Mouse (Mus musculus) neural tube, embryonic 12.5 days (tissue): ENCODE results near the gene Tmem237. TPM values are rescaled to one million over a fixed set of nuclear protein-coding genes. Genes with fewer than 3 reads are reported as not detected.

ENCODE experiments used
- ATAC-seq: fragments of 200-750 bp; cut with Nextera tagmentation; 2 replicates; pipeline ENCODE4 v1.8.0; 2017; ENCODE audit warnings: low read depth, mild to moderate bottlenecking, moderate TSS enrichment, moderate library complexity; ENCODE audit not compliant: low FRiP score
- H3K27ac ChIP-seq: fragments of 300-500 bp; sonication (generic); 2 replicates; pipeline ENCODE4 v1.5.1; 2016
- H3K27me3 ChIP-seq: fragments of 300-500 bp; sonication (generic); replicated peaks from 2 replicates; pipeline ENCODE4 v1.6.1; 2016; ENCODE audit warnings: mild to moderate bottlenecking
- H3K36me3 ChIP-seq: fragments of 300-500 bp; sonication (generic); 2 replicates; pipeline ENCODE4 v1.6.1; 2016; ENCODE audit warnings: mild to moderate bottlenecking
- H3K4me1 ChIP-seq: fragments of 300-500 bp; sonication (generic); 2 replicates; pipeline ENCODE4 v1.6.1; 2016
- H3K4me2 ChIP-seq: fragments of 300-500 bp; sonication (generic); replicated peaks from 2 replicates; pipeline ENCODE4 v1.6.1; 2016; ENCODE audit warnings: mild to moderate bottlenecking
- H3K4me3 ChIP-seq: fragments of 300-500 bp; sonication (generic); 2 replicates; pipeline ENCODE4 v1.5.1; 2016
- H3K9ac ChIP-seq: fragments of 300-500 bp; sonication (generic); 2 replicates; pipeline ENCODE4 v1.6.1; 2016; ENCODE audit warnings: mild to moderate bottlenecking
- H3K9me3 ChIP-seq: fragments of 300-500 bp; sonication (generic); 2 replicates; pipeline ENCODE4 v1.6.1; 2016; ENCODE audit warnings: mild to moderate bottlenecking
- WGBS: fragments of 180-500 bp; shearing (Covaris S2); methylation state at CpG from one replicate; pipeline ENCODE4 v1.1.7; 2016; 5-methylcytosine and 5-hydroxymethylcytosine counted together
- polyA plus RNA-seq: library from polyadenylated mRNA; unstranded; fragments of >200 nt; fragmentation: Nextera tagmentation; extraction: Ambion mirVana; gene quantifications from 2 replicates; pipeline ENCODE4 v1.2.1, GENCODE M21; 2016

Gene Tmem237
- polyA plus RNA-seq, 1 experiment from 2014 or later = 45.1 TPM

GRCm38 (mm10) chr1:59158498-59158897 lies 38.3 kb upstream of the Tmem237 start:
- Histone ChIP-seq H3K36me3 (peaks cover 9% of the 10 kb centered on the region), H3K9ac (no peak overlapping the region), H3K4me1 (no peaks in the 10 kb centered on the region), H3K27ac (no peak overlapping the region), H3K4me3 (no peak overlapping the region), H3K27me3 (no peaks in the 10 kb centered on the region), H3K4me2 (no peak overlapping the region), H3K9me3 (no peaks in the 10 kb centered on the region)
- no peak for ATAC-seq
- WGBS = 85% methylated on average over 7 of the region's 7 CpGs

DNA sequence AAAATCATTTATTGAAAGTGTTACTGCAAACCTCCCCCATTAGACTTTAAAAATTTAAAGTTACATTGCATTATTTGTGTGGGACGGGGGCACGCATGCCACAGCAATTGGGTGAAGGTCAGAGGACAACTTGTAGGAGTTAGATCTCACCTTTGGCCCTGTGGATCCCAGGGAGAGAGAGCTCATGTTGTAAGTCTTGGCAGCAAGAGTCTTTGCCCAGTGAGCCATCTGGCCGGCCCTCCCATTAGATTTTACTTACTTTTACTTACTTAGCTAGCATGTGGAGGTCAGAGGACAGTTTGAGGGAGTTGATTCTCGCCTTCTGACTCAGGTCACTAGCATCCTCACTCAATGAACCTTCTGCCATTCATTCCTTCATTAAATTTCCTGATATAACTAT lies 37.6 kb upstream of the Tmem237 start:
- no peak for ATAC-seq

GRCm38 (mm10) chr1:59152346-59152745 lies 32.1 kb upstream of the Tmem237 start:
- Histone ChIP-seq H3K9ac (no peak overlapping the region), H3K4me2 (no peak overlapping the region), H3K27ac (no peak overlapping the region), H3K36me3 (no peaks in the 10 kb centered on the region), H3K27me3 (no peaks in the 10 kb centered on the region), H3K4me3 (no peak overlapping the region), H3K4me1 (no peaks in the 10 kb centered on the region), H3K9me3 (no peaks in the 10 kb centered on the region)
- 79% methylated on average over 4 of the region's 4 CpGs for WGBS
- no peak for ATAC-seq

More for the DNA sequence above, 37.6 kb upstream of the Tmem237 start:
- H3K9ac ChIP-seq = no peak overlapping the region
- no peak overlapping the region for H3K4me3 ChIP-seq
- no peak overlapping the region for H3K4me2 ChIP-seq
- H3K9me3 ChIP-seq = no peaks in the 10 kb centered on the region
- no peaks in the 10 kb centered on the region for H3K27me3 ChIP-seq
- 85% methylated on average over 4 of the region's 4 CpGs for WGBS
- no peak overlapping the region for H3K27ac ChIP-seq
- H3K36me3 ChIP-seq = peaks cover 3% of the 10 kb centered on the region
- no peaks in the 10 kb centered on the region for H3K4me1 ChIP-seq

GRCm38 (mm10) chr1:59150542-59150941 lies 30.3 kb upstream of the Tmem237 start:
- H3K4me3 ChIP-seq = no peak overlapping the region
- no peaks in the 10 kb centered on the region for H3K4me1 ChIP-seq
- H3K27me3 ChIP-seq = no peaks in the 10 kb centered on the region
- H3K9me3 ChIP-seq = no peaks in the 10 kb centered on the region
- ATAC-seq = no peak
- 91% methylated on average over 5 of the region's 5 CpGs for WGBS
- no peak overlapping the region for H3K27ac ChIP-seq
- H3K9ac ChIP-seq = no peak overlapping the region
- no peak overlapping the region for H3K4me2 ChIP-seq
- H3K36me3 ChIP-seq = no peaks in the 10 kb centered on the region

DNA sequence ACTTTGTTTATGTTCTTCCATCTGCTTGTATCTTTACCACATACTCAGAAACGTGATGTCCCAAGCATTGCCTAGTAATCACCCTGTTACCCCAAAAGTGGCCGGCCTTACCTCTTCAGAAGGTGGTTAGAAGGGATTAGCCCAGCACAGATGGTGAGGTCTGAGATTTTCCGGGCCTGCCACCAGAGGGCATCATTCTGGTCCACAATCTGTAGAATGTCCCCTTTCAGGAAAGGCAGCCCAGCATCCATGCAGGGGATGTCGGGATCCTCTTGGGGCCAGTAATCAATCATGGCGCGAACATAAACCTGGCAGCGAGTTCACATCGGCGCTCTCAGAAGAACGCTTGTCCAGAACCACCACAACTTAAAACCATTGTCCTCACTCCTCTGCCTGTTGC lies 24.3 kb upstream of the Tmem237 start:
- 72% methylated on average over 10 of the region's 10 CpGs for whole genome bisulfite sequencing
- H3K4me2 ChIP-seq = no peak overlapping the region
- no peaks in the 10 kb centered on the region for H3K36me3 ChIP-seq
- H3K9me3 ChIP-seq = no peaks in the 10 kb centered on the region
- ATAC-seq = no peak
- H3K27ac ChIP-seq = no peak overlapping the region
- H3K9ac ChIP-seq = no peak overlapping the region
- H3K4me1 ChIP-seq = no peaks in the 10 kb centered on the region
- H3K4me3 ChIP-seq = no peak overlapping the region
- H3K27me3 ChIP-seq = no peaks in the 10 kb centered on the region

GRCm38 (mm10) chr1:59142809-59143208 lies 22.6 kb upstream of the Tmem237 start:
- no peaks in the 10 kb centered on the region for H3K36me3 ChIP-seq
- H3K4me2 ChIP-seq = no peak overlapping the region
- no peaks in the 10 kb centered on the region for H3K4me1 ChIP-seq
- H3K4me3 ChIP-seq = no peak overlapping the region
- H3K9me3 ChIP-seq = no peaks in the 10 kb centered on the region
- no peaks in the 10 kb centered on the region for H3K27me3 ChIP-seq
- ATAC-seq = no peak
- H3K9ac ChIP-seq = no peak overlapping the region
- H3K27ac ChIP-seq = no peak overlapping the region

DNA sequence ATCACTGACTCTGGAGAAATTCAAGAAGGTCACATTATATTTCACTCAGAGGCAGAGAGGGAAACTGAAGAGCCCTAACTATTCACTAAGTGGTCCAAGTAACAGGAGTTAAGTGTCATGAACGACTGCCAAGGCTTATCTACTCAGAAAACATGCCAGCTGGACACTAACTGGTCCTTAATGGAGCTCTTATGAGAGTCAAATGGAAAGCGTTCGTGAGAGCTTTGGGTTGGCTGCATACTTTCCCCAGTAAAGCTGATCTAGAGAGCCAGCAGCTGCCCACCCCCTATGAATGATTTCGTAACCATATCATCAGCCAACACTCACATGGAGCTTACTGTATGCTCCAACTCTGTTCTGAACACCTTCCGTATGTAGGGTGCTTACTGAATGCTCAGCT lies 14.2 kb upstream of the Tmem237 start:
- Histone ChIP-seq H3K9ac (no peak overlapping the region), H3K36me3 (no peaks in the 10 kb centered on the region), H3K9me3 (no peaks in the 10 kb centered on the region), H3K4me3 (no peak overlapping the region), H3K27me3 (no peaks in the 10 kb centered on the region), H3K27ac (no peak overlapping the region), H3K4me1 (no peaks in the 10 kb centered on the region), H3K4me2 (no peak overlapping the region)
- no peak for ATAC-seq
- 85% methylated on average over 5 of the region's 5 CpGs for WGBS

DNA sequence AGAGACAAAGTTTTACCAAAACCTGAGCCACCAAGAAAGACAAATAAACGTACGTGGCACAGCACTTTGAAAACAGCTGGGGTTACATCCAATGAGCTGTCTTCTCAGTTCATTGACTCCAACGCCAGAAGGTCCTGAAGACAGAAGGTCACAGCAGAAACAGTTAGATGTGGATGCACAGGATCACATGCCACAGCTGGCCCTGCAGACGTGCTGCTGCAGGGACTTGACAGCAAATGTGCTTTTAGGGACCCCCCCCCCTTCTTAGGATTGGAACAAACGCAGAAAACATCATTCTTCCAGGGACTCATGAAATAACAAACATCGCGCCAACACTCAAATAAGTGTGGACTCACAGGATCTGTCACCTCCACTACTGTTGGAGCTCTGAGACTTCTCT lies 8.7 kb upstream of the Tmem237 start:
- Histone ChIP-seq H3K27me3 (no peaks in the 10 kb centered on the region), H3K9me3 (no peaks in the 10 kb centered on the region), H3K4me2 (no peak overlapping the region), H3K27ac (no peak overlapping the region), H3K4me1 (no peaks in the 10 kb centered on the region), H3K4me3 (no peak overlapping the region), H3K9ac (no peak overlapping the region), H3K36me3 (no peaks in the 10 kb centered on the region)
- no peak for ATAC-seq
- WGBS = 71% methylated on average over 7 of the region's 7 CpGs

DNA sequence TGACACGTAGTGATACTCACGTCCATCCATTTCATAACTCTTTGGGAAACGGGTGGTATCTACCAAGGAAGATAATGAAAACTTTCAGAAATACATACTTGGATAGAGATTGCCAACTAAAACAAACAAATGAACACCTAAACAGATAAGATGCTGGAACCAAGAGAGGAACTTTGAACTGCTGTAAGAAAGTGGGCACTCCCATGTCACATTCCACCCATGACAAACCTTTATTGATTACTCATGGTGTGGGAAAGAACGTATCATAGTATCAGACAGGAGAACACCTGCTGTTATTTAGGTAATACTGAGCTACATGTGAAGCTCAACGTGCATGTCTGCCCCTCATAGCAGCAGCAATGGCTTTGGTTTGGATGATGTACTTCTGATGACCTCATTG lies 5.3 kb upstream of the Tmem237 start:
- Histone ChIP-seq H3K36me3 (no peaks in the 10 kb centered on the region), H3K27me3 (no peaks in the 10 kb centered on the region), H3K9ac (no peak overlapping the region), H3K27ac (no peak overlapping the region), H3K4me2 (no peak overlapping the region), H3K4me1 (0 out of 2 replicates have a peak, but pooled peaks cover under 1% of the 10 kb centered on the region), H3K4me3 (no peak overlapping the region), H3K9me3 (no peaks in the 10 kb centered on the region)
- no peak for ATAC-seq
- 78% methylated on average over 5 of the region's 5 CpGs for WGBS

DNA sequence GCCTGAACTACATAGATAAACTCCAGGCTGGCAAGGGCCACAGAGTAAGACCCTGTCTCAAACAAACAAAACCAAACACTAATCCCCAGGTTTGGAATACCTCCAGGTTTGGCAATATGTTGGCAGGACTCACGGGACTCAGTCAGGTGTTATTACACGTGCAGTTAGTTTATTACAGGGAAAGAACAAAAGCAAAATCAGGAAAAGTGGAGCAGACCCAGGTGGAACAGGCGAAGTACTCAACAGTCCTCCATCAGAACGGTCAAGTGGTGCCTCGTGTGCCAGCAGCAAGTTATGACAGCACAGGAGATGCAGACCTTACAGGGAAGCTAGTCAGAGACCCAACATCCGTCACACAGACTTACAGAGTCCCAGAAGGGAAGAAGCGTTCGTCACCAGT lies 9.7 kb downstream of the Tmem237 start:
- Histone ChIP-seq H3K27ac (no peak overlapping the region), H3K4me3 (no peak overlapping the region), H3K9me3 (no peaks in the 10 kb centered on the region), H3K4me2 (no peak overlapping the region), H3K4me1 (no peaks in the 10 kb centered on the region), H3K36me3 (peaks cover 61% of the 10 kb centered on the region), H3K27me3 (no peaks in the 10 kb centered on the region), H3K9ac (no peak overlapping the region)
- 81% methylated on average over 8 of the region's 8 CpGs for WGBS
- ATAC-seq = no peak

- ATAC-seq = no peak
- no peak overlapping the region for H3K4me2 ChIP-seq
- no peak overlapping the region for H3K27ac ChIP-seq
- no peaks in the 10 kb centered on the region for H3K9me3 ChIP-seq
- no peaks in the 10 kb centered on the region for H3K4me1 ChIP-seq
- no peak overlapping the region for H3K9ac ChIP-seq
- WGBS = 90% methylated on average over 6 of the region's 6 CpGs
- peaks cover 44% of the 10 kb centered on the region for H3K36me3 ChIP-seq
- H3K4me3 ChIP-seq = no peak overlapping the region
- no peaks in the 10 kb centered on the region for H3K27me3 ChIP-seq
Observed at GRCm38 (mm10) chr1:59102071-59102470, 18.1 kb downstream of the Tmem237 start.

DNA sequence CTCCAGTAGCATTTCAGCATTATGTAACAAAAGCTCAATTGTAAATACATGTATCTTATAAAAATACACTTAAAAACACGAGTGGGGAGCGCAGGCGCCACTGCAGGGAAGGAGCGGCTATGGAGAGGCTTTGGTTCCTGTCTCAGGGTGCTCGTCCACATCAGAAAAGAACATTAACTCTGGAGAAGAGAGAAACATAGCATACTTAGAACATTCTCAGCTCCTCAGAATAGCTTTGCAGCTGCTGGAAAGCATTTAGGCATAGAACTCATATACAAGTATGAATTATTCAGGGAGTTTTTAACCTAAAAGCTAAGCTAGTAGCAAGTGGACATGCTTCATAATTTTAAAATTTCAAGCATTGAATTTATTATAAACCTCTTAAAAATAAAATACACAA lies 19.2 kb downstream of the Tmem237 start:
- H3K4me1 ChIP-seq = no peaks in the 10 kb centered on the region
- no peak overlapping the region for H3K4me2 ChIP-seq
- H3K27me3 ChIP-seq = no peaks in the 10 kb centered on the region
- H3K9ac ChIP-seq = no peak overlapping the region
- WGBS = 92% methylated on average over 5 of the region's 5 CpGs
- no peak for ATAC-seq
- H3K36me3 ChIP-seq = peaks cover 36% of the 10 kb centered on the region
- no peak overlapping the region for H3K4me3 ChIP-seq
- H3K27ac ChIP-seq = no peak overlapping the region
- no peaks in the 10 kb centered on the region for H3K9me3 ChIP-seq

DNA sequence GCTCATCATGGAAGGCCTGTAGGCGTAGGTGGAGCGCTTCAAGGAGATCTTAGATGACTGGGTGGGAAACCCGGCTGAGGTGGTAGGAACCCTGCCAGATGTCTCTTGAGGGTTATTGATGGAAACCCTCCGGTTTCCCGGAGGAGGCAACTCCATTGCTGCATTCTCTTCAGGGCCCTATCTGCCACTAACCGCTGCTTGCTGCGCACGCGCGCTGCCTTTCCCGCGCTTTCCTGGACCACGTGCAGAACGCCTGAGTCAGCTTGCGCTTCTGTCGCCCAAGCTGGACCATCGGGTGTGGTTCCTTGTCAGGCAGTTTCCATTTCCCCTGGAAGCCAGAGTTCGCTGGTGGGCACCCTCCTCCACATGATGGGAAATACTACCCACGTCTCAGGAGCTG lies 25.5 kb downstream of the Tmem237 start, which contains the start of gene C2cd6:
C2cd6 (minus strand) TSS at position 196 of the 400 bp plus-strand sequence.
- H3K9ac ChIP-seq = no peak within 1 kb of the TSS
- H3K4me1 ChIP-seq = no peaks in the 10 kb centered on the region
- no peak for ATAC-seq
- H3K27me3 ChIP-seq = no peaks in the 10 kb centered on the region
- H3K4me3 ChIP-seq = no peak within 1 kb of the TSS
- no peaks in the 10 kb centered on the region for H3K9me3 ChIP-seq
- H3K27ac ChIP-seq = no peak within 1 kb of the TSS
- peaks cover 7% of the 10 kb centered on the region; the same call in 1 of the 2 replicates for H3K36me3 ChIP-seq
- 93% methylated on average over 19 of the region's 19 CpGs for WGBS
- no peak within 1 kb of the TSS for H3K4me2 ChIP-seq
